Mouse (Mus musculus) myocyte (in vitro differentiated cells): ENCODE measurements around the gene Chst8. TPM values are rescaled to one million over a fixed set of nuclear protein-coding genes. Genes with fewer than 3 reads are reported as not detected.

ENCODE experiments used
- H3K27me3 ChIP-seq: one replicate; pipeline ENCODE4 v1.6.1; 2011; ENCODE audit not compliant: control insufficient read depth, insufficient read depth, insufficient read length
- H3K36me3 ChIP-seq: one replicate; pipeline ENCODE4 v1.6.1; 2011; ENCODE audit not compliant: control insufficient read depth, insufficient read depth
- H3K4me2 ChIP-seq: one replicate; pipeline ENCODE4 v1.6.1; 2011; ENCODE audit warnings: low read depth, control low read depth
- H3K4me3 ChIP-seq: one replicate; pipeline ENCODE4 v1.5.1; 2011; ENCODE audit warnings: mild to moderate bottlenecking, control low read depth, moderate library complexity
- H3K79me2 ChIP-seq: one replicate; pipeline ENCODE4 v1.6.1; 2011; ENCODE audit not compliant: control insufficient read depth, insufficient read depth
- H3ac ChIP-seq: one replicate; pipeline ENCODE4 v1.6.1; 2011; ENCODE audit not compliant: control insufficient read depth, insufficient read length
- CEBPB ChIP-seq: IDR thresholded peaks from 2 replicates; pipeline ENCODE4 v1.6.1; 2011; ENCODE audit warnings: mild to moderate bottlenecking, moderate library complexity; ENCODE audit not compliant: poor library complexity, insufficient read depth, severe bottlenecking
- E2F4 ChIP-seq: IDR thresholded peaks from one replicate; pipeline ENCODE4 v1.6.1; 2011; ENCODE audit warnings: mild to moderate bottlenecking, control low read depth, moderate library complexity; ENCODE audit not compliant: insufficient read depth
- MAX ChIP-seq: IDR thresholded peaks from one replicate; pipeline ENCODE4 v1.6.1; 2011; ENCODE audit warnings: low read depth, mild to moderate bottlenecking, control low read depth
- MYOD1 ChIP-seq, 3 experiments: IDR thresholded peaks; one replicate each; pipeline ENCODE4 v1.6.1; 2011; ENCODE audit warnings: control low read depth in 2 of 3, low read depth in 2 of 3, mild to moderate bottlenecking in 2 of 3, moderate library complexity in 1 of 3; ENCODE audit not compliant: insufficient read length in 2 of 3, control insufficient read depth in 1 of 3
- MYOG ChIP-seq, 3 experiments: IDR thresholded peaks; one replicate each; pipeline ENCODE4 v1.6.1; 2011; ENCODE audit warnings: control low read depth in 2 of 3, low read depth in 2 of 3, mild to moderate bottlenecking in 2 of 3; ENCODE audit not compliant: insufficient read length in 2 of 3, control insufficient read depth in 1 of 3, insufficient read depth in 1 of 3
- POLR2A ChIP-seq: IDR thresholded peaks from one replicate; pipeline ENCODE4 v1.6.1; 2011; ENCODE audit warnings: low read depth, mild to moderate bottlenecking, control low read depth, moderate library complexity; ENCODE audit not compliant: insufficient read length
- POLR2AphosphoS2 ChIP-seq: IDR thresholded peaks from one replicate; pipeline ENCODE4 v1.6.1; 2011; ENCODE audit warnings: low read depth, control low read depth; ENCODE audit not compliant: insufficient read length
- REST ChIP-seq: IDR thresholded peaks from one replicate; pipeline ENCODE4 v1.6.1; 2011; ENCODE audit warnings: mild to moderate bottlenecking, control low read depth, moderate library complexity; ENCODE audit not compliant: insufficient read depth, insufficient read length
- SRF ChIP-seq: IDR thresholded peaks from one replicate; pipeline ENCODE4 v1.6.1; 2011; ENCODE audit warnings: low read depth; ENCODE audit not compliant: control insufficient read depth, insufficient read length
- TCF12 ChIP-seq: IDR thresholded peaks from one replicate; pipeline ENCODE4 v1.6.1; 2011; ENCODE audit warnings: mild to moderate bottlenecking, control low read depth; ENCODE audit not compliant: poor library complexity, insufficient read depth, severe bottlenecking
- TCF3 ChIP-seq: IDR thresholded peaks from one replicate; pipeline ENCODE4 v1.6.1; 2011; ENCODE audit warnings: low read depth, control low read depth; ENCODE audit not compliant: insufficient read length
- USF1 ChIP-seq: IDR thresholded peaks from one replicate; pipeline ENCODE4 v1.6.1; 2011; ENCODE audit warnings: low read depth, mild to moderate bottlenecking, control low read depth, moderate library complexity
- polyA plus RNA-seq: library from polyadenylated mRNA; unstranded; fragments of >200 nt; fragmentation: generic; extraction: Trizol; gene quantifications from one replicate; pipeline ENCODE4 v1.2.1, GENCODE M21; 2012; ENCODE audit warnings: missing spikeins

Chst8 gene
- polyA plus RNA-seq, 1 experiment: not detected

- no peaks in the 10 kb centered on the region for H3K36me3 ChIP-seq
- H3K27me3 ChIP-seq: no peaks in the 10 kb centered on the region
- no peak for TF ChIP-seq USF1
- TF ChIP-seq MAX: no peak
- TF ChIP-seq SRF: no peak
- no peak for TF ChIP-seq TCF12
- TF ChIP-seq MYOG (IDR thresholded peaks at IDR 0.05; ENCODE audit: control insufficient read depth in 1 of 3, insufficient read depth in 1 of 3, insufficient read length in 2 of 3, low read depth in 2 of 3): no peak
- TF ChIP-seq POLR2AphosphoS2: no peak
- no peak for TF ChIP-seq TCF3
- no peak for TF ChIP-seq POLR2A
- TF ChIP-seq E2F4: no peak
- no peak for TF ChIP-seq REST
- TF ChIP-seq MYOD1 (IDR thresholded peaks at IDR 0.05; ENCODE audit: control insufficient read depth in 1 of 3, insufficient read length in 2 of 3, low read depth in 2 of 3): no peak
- no peak overlapping the region for H3K4me3 ChIP-seq
- H3K4me2 ChIP-seq: no peak overlapping the region
- H3ac ChIP-seq: no peak overlapping the region
- no peaks in the 10 kb centered on the region for H3K79me2 ChIP-seq
Observed at GRCm38 (mm10) chr7:34747661-34748060, 64.8 kb downstream of the Chst8 start.

GRCm38 (mm10) chr7:34746586-34746985, 65.9 kb downstream of the Chst8 start:
- TF ChIP-seq REST: no peak
- TF ChIP-seq MYOG (IDR thresholded peaks at IDR 0.05; ENCODE audit: control insufficient read depth in 1 of 3, insufficient read depth in 1 of 3, insufficient read length in 2 of 3, low read depth in 2 of 3): no peak
- no peak for TF ChIP-seq TCF3
- TF ChIP-seq POLR2AphosphoS2: no peak
- TF ChIP-seq SRF: no peak
- TF ChIP-seq MYOD1 (IDR thresholded peaks at IDR 0.05; ENCODE audit: control insufficient read depth in 1 of 3, insufficient read length in 2 of 3, low read depth in 2 of 3): no peak
- no peak for TF ChIP-seq USF1
- TF ChIP-seq TCF12: no peak
- no peak for TF ChIP-seq MAX
- TF ChIP-seq E2F4: no peak
- Histone ChIP-seq H3K27me3 (no peaks in the 10 kb centered on the region), H3K79me2 (no peaks in the 10 kb centered on the region), H3K36me3 (no peaks in the 10 kb centered on the region), H3K4me3 (no peak overlapping the region), H3ac (no peak overlapping the region), H3K4me2 (no peak overlapping the region)

GRCm38 (mm10) chr7:34746165-34746564, 66.3 kb downstream of the Chst8 start:
- H3ac ChIP-seq: no peak overlapping the region
- no peaks in the 10 kb centered on the region for H3K36me3 ChIP-seq
- no peaks in the 10 kb centered on the region for H3K27me3 ChIP-seq
- TF ChIP-seq TCF12: no peak
- no peak for TF ChIP-seq MYOG (IDR thresholded peaks at IDR 0.05; ENCODE audit: control insufficient read depth in 1 of 3, insufficient read depth in 1 of 3, insufficient read length in 2 of 3, low read depth in 2 of 3)
- no peak for TF ChIP-seq CEBPB
- TF ChIP-seq REST: no peak
- TF ChIP-seq SRF: no peak
- no peaks in the 10 kb centered on the region for H3K79me2 ChIP-seq
- H3K4me2 ChIP-seq: no peak overlapping the region
- no peak overlapping the region for H3K4me3 ChIP-seq

- Histone ChIP-seq H3K4me2 (no peak overlapping the region), H3K79me2 (no peaks in the 10 kb centered on the region), H3K27me3 (no peaks in the 10 kb centered on the region), H3K4me3 (no peak overlapping the region), H3K36me3 (no peaks in the 10 kb centered on the region), H3ac (no peak overlapping the region)
- no peak for TF ChIP-seq SRF
- no peak for TF ChIP-seq REST
- TF ChIP-seq MYOD1 (IDR thresholded peaks at IDR 0.05; ENCODE audit: control insufficient read depth in 1 of 3, insufficient read length in 2 of 3, low read depth in 2 of 3): no peak
- no peak for TF ChIP-seq MAX
- TF ChIP-seq E2F4: no peak
- no peak for TF ChIP-seq CEBPB
- no peak for TF ChIP-seq POLR2AphosphoS2
- TF ChIP-seq USF1: no peak
- TF ChIP-seq TCF3: no peak
- TF ChIP-seq MYOG (IDR thresholded peaks at IDR 0.05; ENCODE audit: control insufficient read depth in 1 of 3, insufficient read depth in 1 of 3, insufficient read length in 2 of 3, low read depth in 2 of 3): no peak
- TF ChIP-seq POLR2A: no peak
Observed at GRCm38 (mm10) chr7:34745426-34745825, 67.1 kb downstream of the Chst8 start.

- H3K4me3 ChIP-seq: no peak overlapping the region
Observed at GRCm38 (mm10) chr7:34744994-34745393, 67.5 kb downstream of the Chst8 start.

More at GRCm38 (mm10) chr7:34744994-34745393, 67.5 kb downstream of the Chst8 start:
- Histone ChIP-seq H3ac (no peak overlapping the region), H3K36me3 (no peaks in the 10 kb centered on the region), H3K79me2 (no peaks in the 10 kb centered on the region), H3K27me3 (no peaks in the 10 kb centered on the region), H3K4me2 (no peak overlapping the region)
- no peak for TF ChIP-seq SRF
- TF ChIP-seq TCF3: no peak
- TF ChIP-seq MYOG (IDR thresholded peaks at IDR 0.05; ENCODE audit: control insufficient read depth in 1 of 3, insufficient read depth in 1 of 3, insufficient read length in 2 of 3, low read depth in 2 of 3): no peak
- TF ChIP-seq CEBPB: no peak
- no peak for TF ChIP-seq E2F4
- no peak for TF ChIP-seq MYOD1 (IDR thresholded peaks at IDR 0.05; ENCODE audit: control insufficient read depth in 1 of 3, insufficient read length in 2 of 3, low read depth in 2 of 3)
- no peak for TF ChIP-seq USF1
- TF ChIP-seq POLR2AphosphoS2: no peak
- TF ChIP-seq TCF12: no peak
- TF ChIP-seq POLR2A: no peak
- TF ChIP-seq REST: no peak
- no peak for TF ChIP-seq MAX
